Mouse (Mus musculus) hindbrain, embryonic 11.5 days (tissue): Measurements from ENCODE around the gene Lman1l. TPM values are rescaled to one million over a fixed set of nuclear protein-coding genes. Genes with fewer than 3 reads are reported as not detected.
A peak's percentile ranks its signal among the peaks of the same experiment; 100 is the strongest.

Experiments
- ATAC-seq: fragments of 200-750 bp; cut with Nextera tagmentation; 2 replicates; pipeline ENCODE4 v1.8.0; 2017; ENCODE audit warnings: mild to moderate bottlenecking, moderate TSS enrichment, moderate library complexity; ENCODE audit not compliant: low FRiP score
- DNase-seq: peaks from one replicate; pipeline ENCODE4 v3.0.0-alpha.2; 2015; ENCODE audit warnings: low spot score
- H3K27ac ChIP-seq: fragments of 300-500 bp; sonication (generic); 2 replicates; pipeline ENCODE4 v1.5.1; 2014; ENCODE audit warnings: mild to moderate bottlenecking, low read depth, low read length
- H3K27me3 ChIP-seq: fragments of 300-500 bp; sonication (generic); 2 replicates; pipeline ENCODE4 v1.6.1; 2014; ENCODE audit warnings: mild to moderate bottlenecking, low read length, moderate library complexity, mixed read lengths; ENCODE audit not compliant: control insufficient read depth, insufficient read depth
- H3K36me3 ChIP-seq: fragments of 300-500 bp; sonication (generic); 2 replicates; pipeline ENCODE4 v1.6.1; 2014; ENCODE audit warnings: mild to moderate bottlenecking, low read length, moderate library complexity, mixed read lengths; ENCODE audit not compliant: control insufficient read depth, insufficient read depth
- H3K4me1 ChIP-seq: fragments of 300-500 bp; sonication (generic); replicated peaks from 2 replicates; pipeline ENCODE4 v1.6.1; 2014; ENCODE audit warnings: low read length, mixed read lengths; ENCODE audit not compliant: control insufficient read depth, insufficient read depth
- H3K4me2 ChIP-seq: fragments of 300-500 bp; sonication (generic); replicated peaks from 2 replicates; pipeline ENCODE4 v1.6.1; 2014; ENCODE audit warnings: mild to moderate bottlenecking, low read depth, low read length
- H3K4me3 ChIP-seq: fragments of 300-500 bp; sonication (generic); 2 replicates; pipeline ENCODE4 v1.5.1; 2014; ENCODE audit warnings: low read depth, low read length
- H3K9ac ChIP-seq: fragments of 300-500 bp; sonication (generic); 2 replicates; pipeline ENCODE4 v1.6.1; 2014; ENCODE audit warnings: low read depth, low read length
- H3K9me3 ChIP-seq: fragments of 300-500 bp; sonication (generic); 2 replicates; pipeline ENCODE4 v1.6.1; 2016; ENCODE audit warnings: low read length; ENCODE audit not compliant: control insufficient read depth
- WGBS: fragments of 180-500 bp; shearing (Covaris S2); extraction: QIAGEN DNeasy Blood & Tissue Kit; methylation state at CpG from one replicate; pipeline ENCODE4 v1.1.7; 2014; 5-methylcytosine and 5-hydroxymethylcytosine counted together
- polyA plus RNA-seq: library from polyadenylated mRNA; unstranded; fragments of >200 nt; fragmentation: Nextera tagmentation; extraction: Ambion mirVana; gene quantifications from 2 replicates; pipeline ENCODE4 v1.2.1, GENCODE M21; 2014

Gene Lman1l
- polyA plus RNA-seq, 1 experiment from 2014 or later: not detected

- peak; percentile 47; the same call in 1 of the 2 replicates for ATAC-seq
- Histone ChIP-seq H3K27ac (no peak overlapping the region), H3K9ac (no peak overlapping the region)
These were observed 39.2 kb upstream of the Lman1l start for GRCm38 (mm10) chr9:57659774-57660173.

GRCm38 (mm10) chr9:57658970-57659369 lies 38.4 kb upstream of the Lman1l start:
- H3K27ac ChIP-seq: no peak overlapping the region
- 87% methylated on average over 4 of the region's 4 CpGs for WGBS
- H3K27me3 ChIP-seq: no peaks in the 10 kb centered on the region
- no peak for ATAC-seq
- no peaks in the 10 kb centered on the region for H3K36me3 ChIP-seq
- H3K9ac ChIP-seq: no peak overlapping the region
- H3K4me1 ChIP-seq: no peaks in the 10 kb centered on the region
- no peak for DNase-seq
- H3K4me2 ChIP-seq: no peak overlapping the region
- H3K4me3 ChIP-seq: no peak overlapping the region
- H3K9me3 ChIP-seq: no peaks in the 10 kb centered on the region

More at GRCm38 (mm10) chr9:57659774-57660173, 39.2 kb upstream of the Lman1l start:
- Histone ChIP-seq H3K9me3 (no peaks in the 10 kb centered on the region), H3K4me3 (no peak overlapping the region), H3K36me3 (no peaks in the 10 kb centered on the region), H3K4me2 (no peak overlapping the region), H3K4me1 (no peaks in the 10 kb centered on the region), H3K27me3 (no peaks in the 10 kb centered on the region)
- 24% methylated on average over 4 of the region's 4 CpGs for WGBS
- DNase-seq: peak; percentile 80

GRCm38 (mm10) chr9:57657843-57658242 lies 37.3 kb upstream of the Lman1l start:
- ATAC-seq: no peak
- no peak overlapping the region for H3K4me3 ChIP-seq
- H3K9me3 ChIP-seq: no peaks in the 10 kb centered on the region
- no peak overlapping the region for H3K9ac ChIP-seq
- no peak overlapping the region for H3K27ac ChIP-seq
- no peaks in the 10 kb centered on the region for H3K4me1 ChIP-seq
- DNase-seq: no peak
- no peak overlapping the region for H3K4me2 ChIP-seq
- WGBS: 67% methylated on average over 4 of the region's 4 CpGs
- no peaks in the 10 kb centered on the region for H3K27me3 ChIP-seq
- no peaks in the 10 kb centered on the region for H3K36me3 ChIP-seq

- Histone ChIP-seq H3K9me3 (no peaks in the 10 kb centered on the region), H3K4me3 (no peak overlapping the region), H3K27ac (no peak overlapping the region), H3K27me3 (no peaks in the 10 kb centered on the region), H3K9ac (no peak overlapping the region), H3K4me1 (no peaks in the 10 kb centered on the region), H3K36me3 (no peaks in the 10 kb centered on the region), H3K4me2 (no peak overlapping the region)
- DNase-seq (no peak), ATAC-seq (no peak)
- 86% methylated on average over 19 of the region's 19 CpGs for WGBS
These were observed 36.2 kb upstream of the Lman1l start for GRCm38 (mm10) chr9:57656631-57657350.

- Histone ChIP-seq H3K4me2 (peak overlapping the region; percentile 39), H3K4me1 (no peaks in the 10 kb centered on the region), H3K27me3 (no peaks in the 10 kb centered on the region), H3K9ac (peak overlapping the region; percentile 51; the same call in 1 of the 2 replicates), H3K4me3 (no peak overlapping the region), H3K9me3 (no peaks in the 10 kb centered on the region), H3K36me3 (no peaks in the 10 kb centered on the region), H3K27ac (no peak overlapping the region)
- ATAC-seq (peak; percentile 72), DNase-seq (peak; percentile 99)
- 4% methylated on average over 11 of the region's 11 CpGs for WGBS
These were observed 35.2 kb upstream of the Lman1l start for GRCm38 (mm10) chr9:57655749-57656148.

- DNase-seq (no peak), ATAC-seq (no peak)
- Histone ChIP-seq H3K27me3 (no peaks in the 10 kb centered on the region), H3K4me1 (no peaks in the 10 kb centered on the region; the same call in 1 of the 2 replicates), H3K9me3 (no peaks in the 10 kb centered on the region), H3K4me2 (no peak overlapping the region), H3K4me3 (no peak overlapping the region), H3K27ac (no peak overlapping the region), H3K9ac (no peak overlapping the region), H3K36me3 (no peaks in the 10 kb centered on the region)
- 100% methylated on average over 1 of the region's 1 CpGs for WGBS
These were observed 34.4 kb upstream of the Lman1l start for GRCm38 (mm10) chr9:57654966-57655365.

- Histone ChIP-seq H3K9ac (no peak within 1 kb of the TSS), H3K4me3 (no peak within 1 kb of the TSS), H3K36me3 (no peaks in the 10 kb centered on the region), H3K4me2 (no peak within 1 kb of the TSS), H3K9me3 (no peaks in the 10 kb centered on the region), H3K4me1 (no peaks in the 10 kb centered on the region; the same call in 1 of the 2 replicates), H3K27me3 (no peaks in the 10 kb centered on the region), H3K27ac (0 out of 2 replicates have a peak within 1 kb of the TSS, but pooled peaks have one; percentile 4)
- no peak for ATAC-seq
- 48% methylated on average over 5 of the region's 5 CpGs for WGBS
- no peak for DNase-seq
These were observed 32.7 kb upstream of the Lman1l start, which contains the start of gene Csk for GRCm38 (mm10) chr9:57653283-57653682. TSS of gene Csk (minus strand) at chr9:57653631.

- peak; percentile 28; the same call in 1 of the 2 replicates for ATAC-seq
- Histone ChIP-seq H3K9me3 (no peaks in the 10 kb centered on the region), H3K27ac (0 out of 2 replicates have a peak overlapping the region, but pooled peaks have one; percentile 4), H3K9ac (no peak overlapping the region), H3K27me3 (no peaks in the 10 kb centered on the region), H3K4me2 (no peak overlapping the region), H3K4me1 (no peaks in the 10 kb centered on the region; the same call in 1 of the 2 replicates), H3K4me3 (no peak overlapping the region), H3K36me3 (no peaks in the 10 kb centered on the region)
- no peak for DNase-seq
- WGBS: 8% methylated on average over 3 of the region's 3 CpGs
These were observed 32.3 kb upstream of the Lman1l start for GRCm38 (mm10) chr9:57652855-57653254.

GRCm38 (mm10) chr9:57652351-57652750 lies 31.8 kb upstream of the Lman1l start:
- no peaks in the 10 kb centered on the region; the same call in 1 of the 2 replicates for H3K4me1 ChIP-seq
- H3K9me3 ChIP-seq: no peaks in the 10 kb centered on the region
- no peak overlapping the region for H3K9ac ChIP-seq
- ATAC-seq: no peak
- WGBS: 62% methylated on average over 9 of the region's 9 CpGs
- H3K27me3 ChIP-seq: no peaks in the 10 kb centered on the region
- no peak overlapping the region for H3K4me3 ChIP-seq
- no peaks in the 10 kb centered on the region for H3K36me3 ChIP-seq
- DNase-seq: no peak
- H3K4me2 ChIP-seq: no peak overlapping the region
- H3K27ac ChIP-seq: no peak overlapping the region
